Mouse (Mus musculus) megakaryocyte-erythroid progenitor cell, adult 5-6 weeks (primary cell): ENCODE measurements at regions not wholly inside any gene's neighbourhood (a gene's known extent, or its start where the extent isn't known, plus 50 kb on each side); places are given as distances from the start of the nearest gene placed in this dataset.

Experiments
- ATAC-seq: replicated peaks from 2 replicates; pipeline ENCODE4 v1.8.0; 2016; ENCODE audit warnings: mild to moderate bottlenecking, inconsistent platforms; ENCODE audit not compliant: severe bottlenecking, poor library complexity, low FRiP score, low TSS enrichment

DNA sequence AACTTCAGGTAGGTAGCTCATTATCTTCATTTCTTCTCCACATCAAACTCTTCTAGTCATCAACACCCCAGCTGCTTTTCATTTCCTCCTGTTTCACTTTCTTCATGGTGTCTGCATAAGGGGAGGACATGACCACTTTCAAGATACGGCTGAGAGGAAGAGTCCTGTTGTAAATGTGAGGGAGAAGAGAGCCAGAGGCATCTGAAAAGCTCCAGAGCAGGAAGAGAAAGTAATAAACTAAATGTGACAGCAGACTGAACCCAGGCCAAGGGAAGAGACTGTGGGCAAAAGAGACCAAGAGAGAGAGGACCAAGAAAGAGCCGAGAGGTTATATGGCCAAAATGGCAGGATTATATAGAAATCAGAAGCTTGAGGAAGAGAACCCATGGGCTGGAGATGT, 312.5 kb upstream of the Acvr2a start:
- ATAC-seq = no peak

DNA sequence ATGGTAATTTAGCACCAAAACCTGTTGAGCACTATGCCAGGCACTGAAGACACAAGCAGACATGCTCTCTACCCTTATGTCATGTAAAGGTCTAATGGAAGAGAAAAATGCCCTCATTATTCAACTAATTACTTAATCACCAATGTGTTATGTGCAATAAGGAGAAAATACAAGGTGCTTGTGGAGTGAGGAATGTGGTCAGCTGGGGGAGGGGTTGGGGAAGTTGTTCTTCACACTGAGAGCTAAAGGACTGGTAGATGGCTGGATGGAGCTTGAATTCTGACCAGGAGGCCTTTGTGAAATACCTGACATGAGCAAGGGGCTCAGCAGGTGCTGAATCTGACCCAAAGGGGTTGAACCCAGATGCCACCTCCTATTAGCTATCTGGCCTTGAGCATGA, 300.1 kb upstream of the Acvr2a start:
- ATAC-seq = no peak

DNA sequence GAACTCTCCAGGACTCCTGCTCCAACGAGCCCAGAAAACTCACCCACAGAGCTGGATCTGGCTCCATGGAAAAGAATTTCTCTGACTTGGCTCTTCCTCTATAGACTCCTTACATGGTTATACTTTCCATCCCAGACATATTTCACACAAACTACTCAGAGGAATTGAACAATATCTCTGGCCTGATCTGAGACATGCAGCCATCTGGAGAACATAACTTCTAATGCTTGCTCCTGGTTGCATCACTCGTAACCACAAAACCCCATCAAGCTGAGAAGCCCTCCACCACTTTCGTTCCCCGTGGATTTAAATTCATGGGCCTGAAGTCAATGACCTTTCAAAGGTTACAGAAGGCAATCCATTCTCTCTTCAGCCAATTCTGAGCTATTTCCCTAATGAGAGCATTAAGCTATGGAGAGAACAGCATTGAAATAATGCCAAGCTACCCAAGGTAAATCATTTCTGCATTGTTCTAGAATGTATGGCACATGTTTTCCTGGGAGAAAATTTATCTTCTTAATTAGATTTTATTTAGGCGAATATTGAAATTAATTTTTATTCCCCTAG, 294.0 kb upstream of the Acvr2a start:
- no peak for ATAC-seq

DNA sequence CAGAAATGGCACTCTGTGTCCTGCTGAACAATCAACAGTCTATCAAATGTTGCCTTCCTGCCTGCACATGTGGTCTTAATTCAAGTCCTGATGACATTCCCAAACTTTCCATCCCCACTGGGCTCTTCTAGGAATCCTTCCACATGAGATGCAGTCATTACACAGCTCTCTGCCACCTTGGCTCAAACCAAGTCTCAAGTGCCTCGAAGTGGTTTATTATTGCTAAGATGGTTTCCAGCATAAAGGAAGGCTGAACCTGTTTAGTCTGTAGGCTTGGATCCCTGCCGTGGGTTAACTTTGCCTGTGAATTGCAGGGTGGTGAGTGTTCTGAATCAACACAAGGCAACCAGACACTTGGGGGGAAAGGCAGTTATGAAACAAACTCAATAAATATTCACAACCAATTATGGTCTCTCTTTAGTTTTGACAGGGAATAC, 293.4 kb upstream of the Acvr2a start:
- no peak for ATAC-seq

DNA sequence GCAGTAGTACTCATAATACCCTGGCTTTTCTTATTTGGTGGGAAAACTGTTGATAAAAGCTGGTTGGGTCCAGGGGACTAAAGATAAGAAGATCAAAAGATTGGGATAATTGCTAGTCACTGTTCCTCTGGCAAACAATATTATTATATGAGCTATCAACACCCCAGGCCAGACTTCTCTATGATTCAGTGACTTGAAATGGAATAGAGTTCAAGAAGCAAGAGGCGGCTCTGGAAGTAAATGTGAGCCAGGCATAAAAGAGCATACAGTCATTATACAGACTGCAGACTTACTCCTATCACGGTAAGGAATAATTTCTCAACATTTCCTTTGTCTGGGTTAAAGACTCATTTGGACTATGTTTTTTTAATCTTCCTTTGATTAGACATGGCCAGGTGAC, 278.5 kb upstream of the Acvr2a start:
- ATAC-seq = no peak

DNA sequence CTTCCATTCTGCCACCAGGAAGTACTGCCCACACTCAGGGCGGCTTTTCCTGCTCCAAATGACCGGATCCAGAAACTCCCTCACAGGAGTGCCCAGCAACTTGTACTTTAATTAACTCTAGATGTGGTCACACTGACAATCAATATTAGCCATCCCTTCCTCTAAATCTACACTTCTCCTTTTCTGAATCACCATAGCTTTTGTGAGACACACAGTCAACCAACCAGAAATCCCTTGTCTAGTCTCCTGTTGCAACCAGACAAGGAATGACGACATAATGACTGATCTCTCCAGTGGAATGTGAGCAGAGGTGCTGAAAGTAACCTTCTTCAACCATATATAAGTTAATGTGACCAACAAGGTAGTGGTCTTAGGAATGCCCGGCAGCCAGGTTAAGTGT, 277.0 kb upstream of the Acvr2a start:
- no peak for ATAC-seq

DNA sequence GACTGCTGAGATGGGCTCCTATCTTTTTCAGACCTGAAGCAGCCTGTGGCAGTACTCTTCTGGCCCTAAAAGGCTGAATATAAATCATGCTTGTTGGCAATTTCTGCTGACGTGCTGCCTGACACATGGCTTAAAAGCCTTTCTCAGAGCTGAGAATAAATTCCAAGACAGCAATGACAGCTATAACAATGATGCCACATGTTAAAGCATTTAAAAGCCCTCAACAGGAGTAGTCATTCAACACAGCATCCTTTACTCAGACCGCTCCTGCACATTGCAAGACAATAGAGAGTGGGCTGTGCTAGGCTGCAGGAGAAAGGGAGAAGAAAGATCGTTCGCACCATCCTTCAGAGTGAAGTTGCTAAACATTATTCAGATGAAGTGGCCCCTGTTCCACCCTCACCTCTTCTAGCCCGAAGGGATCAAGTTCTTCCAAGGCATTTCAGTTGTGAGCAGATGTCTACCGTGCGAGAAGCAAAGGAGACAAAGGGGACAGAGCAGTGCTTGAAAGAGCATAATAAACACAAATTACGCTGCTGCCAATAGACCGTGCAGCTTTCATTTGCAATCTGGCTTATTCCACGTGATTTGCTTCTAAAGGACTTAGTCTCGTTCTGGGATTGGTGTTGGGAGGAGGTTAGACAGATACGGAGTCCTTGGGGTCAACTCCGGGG, 275.1 kb upstream of the Acvr2a start:
- ATAC-seq = no peak

DNA sequence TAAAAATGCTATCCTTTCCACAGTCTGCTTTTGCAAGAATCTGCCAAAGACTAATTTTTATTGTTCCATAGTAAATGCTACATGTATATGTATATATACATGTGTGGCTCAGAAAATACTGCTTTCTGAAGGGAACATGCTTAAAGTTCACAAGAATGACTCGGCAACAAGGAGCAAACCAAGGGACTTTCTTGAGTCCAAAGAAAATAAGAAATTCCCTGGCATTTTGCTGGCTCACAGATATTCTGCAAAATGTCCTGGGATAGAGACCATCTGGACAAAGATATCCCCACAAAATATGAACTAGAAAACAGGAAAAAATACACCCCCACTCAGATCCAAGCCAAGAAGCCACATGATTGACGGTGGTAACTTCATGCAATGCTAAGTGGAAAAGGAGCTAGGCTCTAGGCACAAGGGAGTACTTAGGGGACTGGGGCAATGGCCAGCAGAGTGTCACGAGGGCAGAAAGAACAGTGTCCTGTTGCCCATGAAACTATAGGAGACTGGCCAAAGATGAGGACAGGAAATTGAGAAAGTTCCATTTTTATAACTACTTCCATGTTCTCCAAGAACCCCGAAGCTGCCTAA, 274.3 kb upstream of the Acvr2a start:
- ATAC-seq = no peak

DNA sequence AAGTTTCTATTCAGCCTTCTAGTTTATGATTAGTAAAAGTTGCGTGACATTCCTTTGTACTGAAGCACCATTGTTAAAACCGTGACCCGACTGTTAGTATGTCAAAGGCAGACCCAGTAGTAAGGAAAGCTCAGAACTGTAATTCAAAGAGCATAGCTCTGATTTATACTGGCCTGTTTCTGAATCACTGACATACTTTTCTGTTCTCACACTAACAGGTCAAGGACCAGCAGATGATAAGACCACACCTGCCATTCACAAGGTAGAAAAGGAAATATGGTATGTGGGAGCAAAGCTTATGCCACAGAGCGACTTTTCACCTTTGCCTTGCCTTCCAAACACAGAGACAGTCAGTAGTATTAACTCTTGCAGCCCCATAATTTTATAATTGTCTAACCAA, 269.5 kb upstream of the Acvr2a start:
- ATAC-seq = no peak

DNA sequence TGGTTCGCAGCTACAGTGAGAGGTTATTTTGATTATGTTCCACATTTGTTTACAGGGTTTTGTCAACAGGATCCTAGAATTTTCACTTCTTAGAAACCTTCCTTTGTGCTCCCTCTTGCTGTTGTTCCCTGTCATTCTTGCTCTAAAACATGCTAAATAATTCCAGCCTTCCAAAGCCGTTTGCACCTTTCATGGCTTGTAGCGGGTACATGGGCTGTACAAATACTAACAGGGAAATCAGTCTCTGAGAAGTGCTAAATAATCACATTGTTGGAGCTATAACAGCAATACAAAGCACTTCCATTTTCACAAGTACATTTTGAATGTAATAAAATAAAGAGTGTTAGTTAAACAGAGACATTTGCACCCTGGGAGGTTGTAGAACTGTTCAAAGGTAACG, 268.8 kb upstream of the Acvr2a start:
- no peak for ATAC-seq

DNA sequence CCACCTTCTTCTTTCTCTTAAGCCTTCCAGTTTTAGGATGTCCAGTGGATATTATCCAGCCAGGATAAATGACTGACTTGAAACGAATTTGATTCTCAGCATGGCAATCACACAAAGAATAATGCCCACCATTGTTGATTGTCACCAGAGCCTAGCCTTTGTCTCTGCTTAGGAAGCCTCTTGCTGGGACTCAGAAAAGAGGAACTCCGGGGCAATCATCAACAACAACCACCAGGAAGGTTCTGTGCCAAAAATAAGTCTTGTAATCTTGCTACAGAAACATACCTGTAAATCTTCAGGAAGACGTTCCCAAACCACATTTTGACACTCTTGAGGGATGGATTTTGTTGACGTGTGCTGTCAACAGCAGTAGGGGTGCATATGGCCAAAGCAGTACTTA, 268.2 kb upstream of the Acvr2a start:
- ATAC-seq = no peak

DNA sequence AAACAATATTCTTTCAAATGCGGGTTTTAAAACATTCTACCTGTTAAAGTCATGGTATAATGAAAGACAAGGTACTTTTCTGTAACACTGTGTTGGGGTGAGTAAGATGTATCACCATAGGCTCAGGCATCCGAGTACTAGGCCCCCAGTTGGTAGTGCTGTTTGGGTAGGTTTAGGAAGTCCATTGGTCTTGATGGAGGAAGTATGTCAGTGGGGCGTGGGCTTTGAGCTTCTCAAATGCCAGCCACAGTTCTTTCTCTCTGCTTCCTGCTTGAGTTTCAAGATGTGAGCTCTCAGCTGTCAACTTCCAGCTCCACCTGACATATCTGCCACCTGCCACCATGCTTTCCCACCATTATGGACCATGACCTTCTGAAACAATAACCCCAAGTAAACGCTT, 267.7 kb upstream of the Acvr2a start:
- no peak for ATAC-seq

DNA sequence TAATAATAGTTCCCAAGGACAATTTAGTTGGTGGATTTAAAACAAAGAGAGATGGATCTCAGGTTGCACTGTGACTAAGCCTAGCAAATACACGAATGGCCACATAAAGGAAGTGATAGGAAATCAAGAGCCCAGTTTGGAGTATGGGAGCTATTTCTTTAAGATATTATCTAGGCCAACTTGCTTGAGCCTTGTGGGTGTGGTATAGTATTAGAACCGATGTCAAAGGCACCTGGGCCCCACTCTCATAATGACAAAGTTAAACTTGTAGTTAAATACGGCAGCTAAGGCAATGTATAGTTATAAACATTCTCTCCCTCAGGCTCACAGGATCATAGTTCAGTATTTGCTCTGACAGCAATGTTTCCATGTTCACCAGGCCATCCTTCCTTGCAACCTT, 257.3 kb upstream of the Acvr2a start:
- no peak for ATAC-seq

DNA sequence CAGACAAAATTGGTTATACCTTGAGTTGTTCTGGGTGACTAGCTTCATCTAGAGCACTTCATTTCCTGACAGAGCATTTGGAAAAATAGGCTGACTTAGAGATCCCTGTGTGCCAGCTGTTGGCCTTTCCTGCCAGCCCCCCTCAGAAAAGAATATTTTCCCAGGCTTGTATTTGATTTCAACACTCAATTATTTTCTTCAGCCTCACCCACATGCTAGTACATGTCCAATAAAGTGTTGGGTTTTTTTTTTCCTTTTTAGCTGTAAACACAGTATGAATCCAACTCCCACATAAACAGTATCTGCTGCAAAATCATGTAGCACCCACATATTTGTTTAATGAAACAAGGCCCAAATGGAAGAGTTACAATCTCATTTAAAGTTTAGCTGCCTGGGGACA, 256.8 kb upstream of the Acvr2a start:
- ATAC-seq = no peak

DNA sequence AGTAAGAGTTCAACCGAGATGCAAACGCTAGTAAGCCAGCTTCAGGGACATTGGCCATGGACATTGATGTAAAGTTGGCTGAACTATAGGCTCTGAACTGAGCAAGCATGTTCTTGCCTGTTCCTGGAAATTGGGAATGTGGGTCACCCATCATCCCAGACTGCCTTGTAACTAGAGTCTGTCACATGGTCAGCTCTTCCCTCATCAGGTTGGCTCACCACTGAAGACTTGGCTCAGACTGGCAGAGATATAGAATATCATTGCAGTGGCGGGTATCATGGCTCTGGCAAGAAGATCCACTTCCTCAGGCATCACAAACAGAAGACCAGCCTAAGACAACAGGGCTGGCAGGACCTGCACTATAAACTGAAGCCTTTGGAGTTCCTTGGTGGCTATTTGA, 255.3 kb upstream of the Acvr2a start:
- ATAC-seq = no peak

DNA sequence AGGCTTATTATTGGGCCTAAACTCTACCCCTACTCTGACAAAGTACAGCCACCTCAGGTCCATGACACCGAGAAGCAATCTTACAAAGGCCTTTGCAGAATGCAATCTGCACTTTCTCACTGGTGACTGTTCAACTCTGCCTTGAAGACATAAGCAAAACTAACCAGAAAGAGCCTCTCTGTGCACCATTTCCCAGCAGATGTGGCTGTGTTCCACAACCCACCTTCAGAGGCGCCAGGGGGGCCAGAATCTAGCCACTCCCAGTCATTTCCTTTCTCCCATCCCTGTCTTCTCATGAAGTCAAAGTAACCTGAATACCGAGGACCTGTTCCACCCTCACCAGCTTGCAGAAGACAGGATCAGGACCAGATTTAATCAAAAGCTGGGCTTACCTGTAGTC, 250.3 kb upstream of the Acvr2a start:
- ATAC-seq = no peak

DNA sequence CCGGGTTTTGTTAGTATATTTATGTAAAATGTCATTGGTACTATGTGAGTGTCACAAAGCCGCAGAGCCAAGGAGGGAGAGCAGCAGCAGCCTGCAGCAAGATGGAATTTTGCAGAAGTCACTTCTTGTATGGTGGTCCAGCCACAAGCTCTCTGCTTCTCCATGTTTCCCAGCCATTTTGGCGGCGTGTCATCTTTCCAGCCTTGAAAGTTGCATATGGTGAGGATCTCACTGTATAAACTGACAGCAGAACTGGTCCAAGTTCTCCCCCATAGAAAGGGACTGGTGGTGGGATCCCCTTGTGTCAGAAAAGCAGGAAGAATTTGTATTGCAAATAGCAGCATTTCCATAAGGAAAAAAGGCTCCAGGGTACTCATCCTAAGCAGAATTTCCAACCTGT, 249.7 kb upstream of the Acvr2a start:
- ATAC-seq = no peak

DNA sequence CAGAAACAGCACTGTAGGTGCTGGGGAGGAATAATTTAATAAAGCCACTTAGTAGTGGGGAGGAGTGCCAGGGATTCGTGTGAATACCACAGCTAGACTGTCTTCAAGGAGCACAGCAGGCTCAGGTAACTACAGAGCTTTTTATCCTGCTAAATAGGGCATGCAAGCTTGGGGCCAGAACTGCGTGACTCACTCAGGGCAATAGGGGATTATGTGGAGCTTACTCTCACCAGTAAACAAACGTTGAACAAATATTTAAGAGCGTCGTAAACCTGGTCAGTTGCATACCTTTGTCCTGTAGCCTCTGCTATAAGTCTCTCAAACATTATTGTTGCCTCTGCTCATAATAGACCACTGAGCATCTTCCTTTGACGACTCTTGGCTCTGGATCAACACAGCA, 246.0 kb upstream of the Acvr2a start:
- ATAC-seq = no peak

DNA sequence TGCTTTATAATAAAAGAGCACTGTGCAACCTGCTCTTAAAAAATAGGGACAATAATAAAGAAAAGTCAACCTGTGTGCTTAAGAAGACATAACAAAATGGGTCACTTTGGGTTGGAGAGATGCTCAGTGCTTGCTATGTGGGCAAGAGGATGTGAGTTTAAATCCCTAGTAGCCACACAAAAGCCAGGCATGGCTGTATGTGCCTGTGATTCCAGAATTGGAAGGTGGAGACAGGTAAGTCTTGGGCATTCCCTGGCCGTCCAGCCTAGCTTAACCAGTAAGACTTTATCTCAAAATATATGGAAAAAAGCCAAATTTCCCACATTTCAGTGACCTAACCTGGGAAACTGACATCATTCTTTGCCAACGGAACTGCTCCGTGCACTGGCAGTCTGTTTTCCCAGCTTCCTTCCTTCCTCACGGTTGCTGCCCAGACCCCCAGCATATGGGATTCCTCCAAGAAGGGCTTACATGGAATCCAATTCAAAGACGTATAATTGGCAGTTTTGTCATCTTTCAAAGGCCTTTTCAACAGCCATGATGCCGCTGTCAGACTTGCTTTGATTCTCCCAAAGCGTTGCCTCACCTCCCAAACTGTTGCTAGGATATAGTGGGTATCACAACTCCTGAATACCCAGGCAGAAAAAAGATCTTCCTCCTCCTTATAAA, 227.6 kb upstream of the Acvr2a start:
- no peak for ATAC-seq

DNA sequence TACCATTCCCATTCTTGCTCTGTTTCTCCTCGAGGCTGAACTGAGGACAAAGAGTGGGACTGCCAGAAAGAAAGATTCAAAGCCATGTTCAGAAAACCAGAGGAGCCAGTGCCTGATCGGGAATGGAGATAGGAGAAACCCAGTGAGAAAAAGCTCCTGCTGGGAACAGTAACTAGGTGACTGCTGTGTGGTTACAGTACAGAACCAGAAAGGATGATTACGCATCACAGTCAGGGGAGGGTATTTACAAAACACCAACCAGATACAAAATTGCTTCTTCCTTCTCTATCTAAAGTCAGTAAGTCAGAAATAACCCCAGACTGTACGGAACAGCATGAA, 227.1 kb upstream of the Acvr2a start:
- no peak for ATAC-seq

DNA sequence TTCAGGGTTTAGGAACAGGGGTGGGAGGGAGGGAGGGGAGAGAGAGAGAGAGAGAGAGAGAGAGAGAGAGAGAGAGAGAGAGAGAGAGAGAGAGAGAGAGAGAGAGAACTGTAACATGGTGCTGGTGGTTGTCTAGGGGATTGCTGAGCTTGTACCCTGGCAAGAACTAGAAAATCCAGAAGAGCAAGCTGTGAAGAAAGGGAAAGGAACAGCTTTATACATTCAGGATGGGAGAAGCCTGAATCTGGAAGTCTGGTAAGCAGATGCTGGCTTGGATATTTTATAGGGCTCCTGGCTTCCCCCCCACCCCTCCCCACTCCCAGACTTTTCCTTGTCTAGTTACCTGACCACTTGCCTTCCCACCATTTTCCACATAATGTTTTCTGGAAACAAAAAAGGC, 224.2 kb upstream of the Acvr2a start:
- ATAC-seq = no peak
